Mouse (Mus musculus) forebrain, embryonic 10.5 days (tissue): ENCODE results near the gene Nmu. TPM values are rescaled to one million over a fixed set of nuclear protein-coding genes. Genes with fewer than 3 reads are reported as not detected.

Experiments
- DNase-seq: peaks from one replicate; pipeline ENCODE4 v3.0.0-alpha.2; 2017; ENCODE audit warnings: low spot score; ENCODE audit errors: extremely low spot score
- H3K27ac ChIP-seq: fragments of 300-500 bp; sonication (generic); 2 replicates; pipeline ENCODE4 v1.5.1; 2016; ENCODE audit warnings: mild to moderate bottlenecking
- H3K27me3 ChIP-seq: fragments of 300-500 bp; sonication (generic); 2 replicates; pipeline ENCODE4 v1.6.1; 2016; ENCODE audit warnings: mild to moderate bottlenecking; ENCODE audit not compliant: poor library complexity, severe bottlenecking
- H3K36me3 ChIP-seq: fragments of 300-500 bp; sonication (generic); replicated peaks from 2 replicates; pipeline ENCODE4 v1.6.1; 2016; ENCODE audit warnings: mild to moderate bottlenecking, moderate library complexity
- H3K4me1 ChIP-seq: fragments of 300-500 bp; sonication (generic); 2 replicates; pipeline ENCODE4 v1.6.1; 2016
- H3K4me3 ChIP-seq: fragments of 300-500 bp; sonication (generic); 2 replicates; pipeline ENCODE4 v1.5.1; 2016; ENCODE audit warnings: mild to moderate bottlenecking, moderate library complexity
- H3K9me3 ChIP-seq: fragments of 300-500 bp; sonication (generic); 2 replicates; pipeline ENCODE4 v1.6.1; 2016; ENCODE audit warnings: mild to moderate bottlenecking, moderate library complexity
- WGBS: fragments of 180-500 bp; shearing (Covaris S2); methylation state at CpG from one replicate; pipeline ENCODE4 v1.1.7; 2016; 5-methylcytosine and 5-hydroxymethylcytosine counted together
- polyA plus RNA-seq: library from polyadenylated mRNA; unstranded; fragments of >200 nt; fragmentation: Nextera tagmentation; extraction: Ambion mirVana; gene quantifications from 2 replicates; pipeline ENCODE4 v1.2.1, GENCODE M21; 2016

The Nmu gene
- polyA plus RNA-seq, 1 experiment from 2014 or later, result 0.99 TPM

DNA sequence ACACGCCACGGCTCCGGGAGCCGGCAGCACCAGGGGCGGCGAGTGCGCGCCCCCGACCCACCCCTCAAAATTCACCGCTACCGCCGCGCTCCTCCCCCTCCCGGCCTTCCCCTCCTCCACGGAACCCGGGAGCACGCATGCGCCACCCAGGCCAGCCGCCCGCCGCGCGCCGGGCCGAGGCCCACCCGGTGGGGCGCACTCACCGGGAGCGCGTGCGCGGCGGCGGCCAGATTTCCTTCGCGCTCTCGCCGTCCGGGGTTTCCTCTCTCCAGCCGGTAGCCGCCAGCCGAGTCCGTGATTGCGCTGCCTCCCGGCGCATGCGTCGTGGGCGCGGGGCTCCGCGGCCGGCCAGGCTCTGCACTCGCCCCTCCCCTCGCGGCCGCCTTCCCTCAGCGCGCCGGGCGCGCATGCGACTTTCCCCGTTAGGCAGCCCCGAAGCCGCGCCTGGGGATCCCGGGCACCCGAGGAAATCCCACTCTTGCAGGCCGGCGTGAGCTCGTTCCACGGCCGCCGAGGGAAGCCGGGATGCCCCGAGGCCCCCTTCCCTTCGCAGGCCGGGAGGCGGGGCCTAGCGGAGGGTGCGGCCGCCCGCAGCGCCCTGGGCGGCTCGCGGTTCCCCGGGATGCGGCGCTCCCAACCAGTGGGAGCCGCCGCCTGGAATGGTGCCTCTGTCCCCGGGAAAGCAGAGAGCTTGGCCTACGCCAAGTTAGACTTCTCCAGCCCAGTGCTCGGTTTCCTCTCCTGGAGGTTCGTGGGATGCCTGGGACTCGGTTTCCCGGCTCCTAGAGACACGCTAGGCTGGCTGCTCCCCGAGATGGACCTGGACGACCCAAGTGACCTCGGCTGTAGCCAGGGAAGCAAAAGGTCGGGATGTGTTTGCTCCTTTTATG is 58.9 kb downstream of the Nmu start, which contains the start of gene Clock:
Clock (minus strand) TSS at position 341 of the 890 bp plus-strand sequence.
- Histone ChIP-seq H3K4me1 (peaks cover 27% of the 10 kb centered on the region), H3K9me3 (no peaks in the 10 kb centered on the region), H3K27me3 (no peaks in the 10 kb centered on the region), H3K27ac (peak within 1 kb of the TSS; percentile 98), H3K4me3 (peak within 1 kb of the TSS; percentile 100), H3K36me3 (peaks cover 3% of the 10 kb centered on the region; the same call in 1 of the 2 replicates)
- peak; percentile 88 for DNase-seq
- under 1% methylated on average over 102 of the region's 104 CpGs for WGBS

DNA sequence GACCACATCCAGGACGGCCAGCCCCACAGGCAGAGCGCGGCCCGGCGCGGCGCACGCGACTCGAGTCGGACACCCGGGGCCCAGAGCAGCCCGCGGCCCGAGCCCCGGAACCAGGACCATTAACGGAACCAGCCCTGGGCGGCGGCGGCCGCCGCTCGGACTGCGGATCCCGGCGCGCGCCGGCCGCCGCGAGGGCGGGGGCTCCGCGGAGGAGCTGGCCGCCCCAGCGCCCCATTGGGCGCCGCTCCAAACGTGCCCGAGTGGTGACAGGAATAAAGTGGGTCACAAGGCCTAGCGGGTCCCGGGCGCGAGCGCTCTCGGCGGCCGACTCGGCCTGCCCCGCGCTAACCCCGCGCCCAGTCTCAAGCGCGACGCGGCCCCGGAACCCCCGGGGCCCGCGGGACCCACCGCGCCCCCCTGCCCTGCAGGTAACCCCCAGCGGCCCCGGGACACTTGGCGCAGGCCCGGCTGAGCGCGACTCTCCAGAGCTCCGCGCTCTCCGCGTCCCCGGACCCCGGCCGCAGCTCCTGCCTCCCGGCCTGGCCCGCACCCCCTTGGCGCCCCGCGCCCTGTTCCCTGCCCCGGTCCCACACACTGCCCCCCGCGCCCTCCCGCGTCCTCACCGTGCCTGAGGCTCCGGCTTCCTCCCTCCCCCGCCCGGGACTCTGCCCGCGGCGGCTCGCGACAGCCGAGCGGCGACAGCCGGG is 59.7 kb downstream of the Nmu start:
- peaks cover 3% of the 10 kb centered on the region; the same call in 1 of the 2 replicates for H3K36me3 ChIP-seq

DNA sequence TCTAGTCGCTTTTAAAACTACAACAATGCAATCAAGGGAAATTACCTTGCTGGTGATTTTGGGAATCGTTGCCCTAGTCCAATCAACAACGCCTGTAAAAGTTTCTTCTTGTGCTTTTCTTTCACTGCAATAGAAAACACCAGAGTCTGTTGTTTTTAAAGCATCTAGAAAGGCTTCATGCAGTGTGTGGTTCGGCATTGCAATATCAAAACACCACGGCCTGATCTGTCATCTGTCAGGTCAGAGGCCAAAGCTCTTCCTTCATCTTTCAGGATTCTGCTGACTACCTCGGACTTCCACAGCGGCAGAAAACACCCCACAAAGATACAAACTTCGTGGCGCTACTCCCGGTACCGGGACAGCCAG is 60.2 kb downstream of the Nmu start:
- H3K27me3 ChIP-seq, result no peaks in the 10 kb centered on the region
- H3K36me3 ChIP-seq, result peaks cover 3% of the 10 kb centered on the region; the same call in 1 of the 2 replicates
- DNase-seq, result no peak
- H3K4me3 ChIP-seq, result peak overlapping the region; percentile 100
- peaks cover 27% of the 10 kb centered on the region for H3K4me1 ChIP-seq
- 8% methylated on average over 11 of the region's 11 CpGs for WGBS
- no peaks in the 10 kb centered on the region for H3K9me3 ChIP-seq
- peak overlapping the region; percentile 98 for H3K27ac ChIP-seq

More for the DNA sequence above, 59.7 kb downstream of the Nmu start:
- WGBS, result 1% methylated on average over 100 of the region's 100 CpGs
- Histone ChIP-seq H3K27me3 (no peaks in the 10 kb centered on the region), H3K27ac (peak overlapping the region; percentile 98), H3K9me3 (no peaks in the 10 kb centered on the region), H3K4me3 (peak overlapping the region; percentile 100), H3K4me1 (peaks cover 27% of the 10 kb centered on the region)
- DNase-seq, result peak; percentile 60

DNA sequence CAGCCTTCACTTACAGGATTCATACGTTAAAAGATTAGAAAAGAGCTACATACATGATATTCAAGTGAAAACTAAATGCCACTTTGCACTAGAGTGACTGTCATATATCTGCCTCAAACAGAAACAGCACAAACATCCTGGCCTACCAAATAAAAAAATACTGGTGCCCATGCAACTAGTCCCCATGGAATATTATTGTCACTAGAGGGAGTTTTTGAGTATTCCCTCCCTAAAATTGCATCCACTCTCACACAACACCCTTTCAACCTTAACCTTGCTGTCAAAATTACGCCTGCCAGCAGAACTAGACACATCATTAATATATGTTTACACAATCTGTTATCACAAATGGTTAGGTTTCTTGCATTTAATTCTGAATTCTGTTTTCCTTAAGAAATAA is 61.6 kb downstream of the Nmu start:
- WGBS, result 94% methylated on average over 2 of the region's 2 CpGs
- no peak overlapping the region for H3K4me3 ChIP-seq
- DNase-seq, result no peak
- H3K9me3 ChIP-seq, result no peaks in the 10 kb centered on the region
- H3K36me3 ChIP-seq, result peaks cover 3% of the 10 kb centered on the region; the same call in 1 of the 2 replicates
- no peak overlapping the region for H3K27ac ChIP-seq
- peaks cover 27% of the 10 kb centered on the region for H3K4me1 ChIP-seq
- no peaks in the 10 kb centered on the region for H3K27me3 ChIP-seq

DNA sequence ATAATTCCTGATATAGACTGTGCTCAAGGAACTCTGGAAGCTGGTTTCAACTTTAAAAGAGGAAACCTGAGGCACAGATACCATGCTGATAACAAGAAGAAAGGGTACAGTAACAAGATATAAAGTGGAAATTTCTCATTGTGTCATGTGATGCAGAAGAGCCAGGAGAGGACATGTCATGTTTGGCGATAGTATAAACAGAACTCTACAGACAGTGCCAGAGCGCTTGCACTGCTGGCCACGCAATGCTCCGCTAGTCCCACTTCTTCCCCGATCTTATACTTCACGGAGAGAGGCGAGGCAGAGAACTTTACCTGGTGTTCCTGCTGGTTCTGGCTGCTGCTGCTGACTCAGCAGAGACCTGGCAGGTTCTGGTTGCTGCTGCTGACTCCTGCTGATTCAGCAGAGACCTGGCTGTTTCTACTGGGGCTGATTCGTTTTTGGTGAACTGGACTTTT is 74.3 kb downstream of the Nmu start:
- peaks cover 15% of the 10 kb centered on the region for H3K36me3 ChIP-seq
- WGBS, result 91% methylated on average over 8 of the region's 8 CpGs

DNA sequence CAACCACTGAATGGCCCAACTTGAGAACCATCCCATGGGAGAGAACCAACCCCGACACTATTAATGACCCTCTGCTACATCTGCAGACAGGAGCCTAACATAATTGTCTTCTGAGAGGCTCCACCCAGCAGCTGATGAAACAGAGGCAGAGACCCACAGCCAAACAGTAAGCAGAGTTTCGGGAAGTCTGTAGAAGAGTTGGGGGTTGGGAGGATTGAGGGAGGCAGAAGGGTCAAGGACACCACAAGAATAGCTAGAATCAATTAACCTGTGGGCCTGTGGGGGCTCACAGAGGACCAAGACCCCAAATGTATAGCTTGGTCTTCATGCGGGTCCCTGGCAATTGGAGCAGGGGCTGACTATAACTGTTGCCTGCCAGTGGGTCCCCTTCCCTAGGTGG is 75.3 kb downstream of the Nmu start:
- no peak for DNase-seq
- whole genome bisulfite sequencing, result 94% methylated on average over 3 of the region's 3 CpGs
- peaks cover 15% of the 10 kb centered on the region for H3K36me3 ChIP-seq
- no peaks in the 10 kb centered on the region for H3K9me3 ChIP-seq
- H3K4me1 ChIP-seq, result peaks cover 6% of the 10 kb centered on the region; the same call in 1 of the 2 replicates
- H3K4me3 ChIP-seq, result no peak overlapping the region
- H3K27me3 ChIP-seq, result no peaks in the 10 kb centered on the region
- H3K27ac ChIP-seq, result no peak overlapping the region

More for the DNA sequence above, 74.3 kb downstream of the Nmu start:
- H3K9me3 ChIP-seq, result no peaks in the 10 kb centered on the region
- no peaks in the 10 kb centered on the region for H3K27me3 ChIP-seq
- no peak overlapping the region for H3K4me3 ChIP-seq
- peaks cover 6% of the 10 kb centered on the region; the same call in 1 of the 2 replicates for H3K4me1 ChIP-seq
- no peak for DNase-seq
- H3K27ac ChIP-seq, result no peak overlapping the region

DNA sequence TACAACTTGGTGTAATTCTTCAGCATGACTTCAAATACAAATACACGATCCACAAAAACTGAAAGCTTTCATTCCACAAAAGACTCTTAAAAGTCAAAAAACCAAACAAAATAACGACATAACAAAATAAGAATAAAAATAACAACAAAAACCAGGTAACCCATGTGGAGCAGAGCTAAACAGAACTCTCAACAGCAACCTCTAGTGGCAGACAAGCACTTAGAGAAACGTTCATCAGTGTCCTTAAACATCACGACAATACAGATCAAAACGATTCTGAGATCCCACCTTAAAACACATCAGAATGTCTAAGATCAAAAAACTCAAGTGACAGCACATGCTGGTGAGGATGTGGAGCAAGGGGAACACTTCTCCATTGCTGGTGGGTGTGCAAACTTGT is 76.5 kb downstream of the Nmu start:
- WGBS, result 77% methylated on average over 5 of the region's 5 CpGs
- no peak overlapping the region for H3K27ac ChIP-seq
- DNase-seq, result no peak
- no peak overlapping the region for H3K4me3 ChIP-seq
- no peaks in the 10 kb centered on the region for H3K27me3 ChIP-seq
- no peaks in the 10 kb centered on the region for H3K9me3 ChIP-seq
- peaks cover 15% of the 10 kb centered on the region for H3K36me3 ChIP-seq
- H3K4me1 ChIP-seq, result peaks cover 6% of the 10 kb centered on the region; the same call in 1 of the 2 replicates

DNA sequence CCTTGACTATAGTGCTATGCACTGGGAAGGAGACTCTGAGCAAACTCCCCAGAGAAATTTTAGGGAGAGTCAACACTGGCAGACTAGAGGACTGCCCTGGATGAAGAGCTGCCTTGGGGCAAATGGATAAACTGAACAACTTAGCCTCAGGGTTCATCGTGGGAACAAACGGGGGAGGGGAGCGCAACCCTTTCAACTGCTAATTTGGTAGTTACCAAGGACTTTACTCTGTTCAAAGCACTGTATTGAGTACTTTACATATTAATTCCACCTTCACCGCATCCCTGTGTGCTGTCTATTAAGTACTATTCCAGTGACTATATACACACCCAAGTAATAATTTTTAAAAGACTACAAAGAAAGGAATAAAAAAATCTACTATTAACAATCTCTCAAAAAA is 77.9 kb downstream of the Nmu start:
- H3K4me3 ChIP-seq, result no peak overlapping the region
- H3K27ac ChIP-seq, result no peak overlapping the region
- no peaks in the 10 kb centered on the region for H3K9me3 ChIP-seq
- H3K4me1 ChIP-seq, result peaks cover 6% of the 10 kb centered on the region
- peaks cover 15% of the 10 kb centered on the region for H3K36me3 ChIP-seq
- no peaks in the 10 kb centered on the region for H3K27me3 ChIP-seq
- 57% methylated on average over 4 of the region's 4 CpGs for WGBS
- no peak for DNase-seq

DNA sequence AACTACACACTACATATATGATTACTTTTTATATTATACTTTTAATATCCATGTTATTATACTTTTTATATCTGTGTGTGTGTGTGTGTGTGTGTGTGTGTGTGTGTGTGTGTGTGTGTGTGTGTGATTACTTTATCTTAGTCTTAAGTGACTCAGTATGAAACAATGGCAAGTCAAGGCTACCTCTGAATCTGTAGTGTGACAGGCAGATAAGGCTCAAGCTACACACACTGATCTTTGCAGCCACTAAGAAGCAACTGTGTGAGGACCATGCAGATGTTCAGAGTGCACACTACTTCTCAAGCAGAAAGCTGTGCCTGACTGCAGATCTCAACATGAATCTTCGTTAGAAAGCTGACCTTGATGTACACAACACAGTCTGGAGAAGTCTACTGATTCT is 79.7 kb downstream of the Nmu start:
- Histone ChIP-seq H3K36me3 (peaks cover 10% of the 10 kb centered on the region), H3K9me3 (no peaks in the 10 kb centered on the region), H3K27ac (no peak overlapping the region), H3K4me1 (peaks cover 9% of the 10 kb centered on the region), H3K27me3 (no peaks in the 10 kb centered on the region), H3K4me3 (no peak overlapping the region)
- 91% methylated on average over 1 of the region's 1 CpGs for WGBS
- no peak for DNase-seq

Other genes with a start within 250 kb of the Nmu start
- 22.8 and 22.9 TPM in 2 replicates for gene Srd5a3, start 223.5 kb downstream of the Nmu start, polyA plus RNA-seq
- gene Tmem165, start 179.9 kb downstream of the Nmu start, polyA plus RNA-seq, result 65.7 and 79.4 TPM in 2 replicates
- 10.2 and 11.5 TPM in 2 replicates for gene Clock, start 59.0 kb downstream of the Nmu start, polyA plus RNA-seq
- gene Pdcl2, start 32.6 kb downstream of the Nmu start, polyA plus RNA-seq, result not detected in 2 replicates
- not detected in 2 replicates for gene Gm7271, start 120.3 kb upstream of the Nmu start, polyA plus RNA-seq
- 45.6 and 46.8 TPM in 2 replicates for gene Exoc1, start 165.5 kb upstream of the Nmu start, polyA plus RNA-seq
- gene Cep135, start 224.9 kb upstream of the Nmu start, polyA plus RNA-seq, result 10.8 and 12.2 TPM in 2 replicates